Mouse (Mus musculus): ENCODE data around the gene Sdcbp2.
A peak's percentile ranks its signal among the peaks of the same experiment; 100 is the strongest.
"Not testable (repeated sequence)": the region's sequence is repeated elsewhere in the genome, so short reads cannot be mapped to it uniquely, and the experiment has no call there.

Sdcbp2 gene

DNA sequence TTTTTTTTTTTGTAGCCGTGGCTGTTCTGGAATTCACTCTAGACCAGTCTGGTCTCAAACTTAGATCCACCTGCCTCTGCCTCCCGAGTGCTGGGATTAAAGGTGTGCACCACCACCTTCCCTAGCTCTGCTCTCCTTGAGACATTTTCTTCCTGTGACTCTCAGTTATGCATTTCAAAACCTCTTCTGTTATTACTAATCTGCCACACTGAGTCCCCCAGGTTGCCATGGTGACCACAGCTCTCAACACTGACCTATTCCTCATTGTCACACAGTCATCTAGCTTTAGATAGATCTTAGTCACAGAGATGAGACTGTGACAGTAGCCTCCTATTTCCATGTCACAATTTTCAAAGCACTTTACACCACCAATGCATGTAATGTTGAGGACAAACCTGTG is 3.0 kb upstream of the Sdcbp2 start:
- no peak for DNase-seq (ENCODE audit: low spot score in 2 of 2)

DNA sequence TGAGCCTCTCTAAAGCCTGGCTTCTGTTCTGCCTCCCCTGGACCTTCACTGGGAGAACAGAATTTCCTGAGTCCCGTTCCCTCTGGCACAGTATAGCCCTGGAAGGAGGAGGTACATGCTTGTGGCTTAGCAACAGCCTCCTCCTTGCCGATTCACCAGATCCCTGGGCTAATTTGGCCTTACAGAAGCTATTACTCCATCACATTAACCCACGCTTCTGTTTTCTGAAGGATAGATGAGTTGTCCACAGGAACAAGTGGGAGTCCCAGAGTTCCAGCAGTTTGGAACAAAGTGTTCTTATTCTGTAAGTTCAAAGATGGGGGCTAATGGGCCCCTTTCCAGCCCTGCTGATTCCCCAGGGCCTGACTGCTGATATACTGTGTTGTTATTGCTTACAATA is 1.2 kb downstream of the Sdcbp2 start:
- DNase-seq (ENCODE audit: low spot score in 2 of 2), result no peak

DNA sequence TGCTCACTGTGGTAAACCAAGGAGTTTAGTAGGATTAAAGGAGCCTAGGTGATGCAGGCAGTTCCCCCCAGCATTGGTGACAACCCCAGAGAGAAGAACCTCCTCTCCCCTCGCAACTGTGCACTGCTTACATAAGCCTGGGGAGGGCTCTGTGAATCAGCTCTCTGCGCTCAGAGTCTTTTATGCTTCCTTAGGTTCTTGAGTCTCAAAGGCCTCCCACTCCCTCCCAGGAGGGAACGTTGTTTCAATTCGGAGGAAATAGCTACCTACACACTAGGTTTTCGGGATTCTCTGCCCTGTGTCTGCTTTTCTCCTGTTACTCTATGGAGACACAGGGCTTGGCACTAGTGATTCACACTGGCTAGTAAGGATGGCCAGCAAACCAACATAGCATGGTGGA is 2.2 kb downstream of the Sdcbp2 start:
- no peak for DNase-seq (ENCODE audit: low spot score in 2 of 2)

DNA sequence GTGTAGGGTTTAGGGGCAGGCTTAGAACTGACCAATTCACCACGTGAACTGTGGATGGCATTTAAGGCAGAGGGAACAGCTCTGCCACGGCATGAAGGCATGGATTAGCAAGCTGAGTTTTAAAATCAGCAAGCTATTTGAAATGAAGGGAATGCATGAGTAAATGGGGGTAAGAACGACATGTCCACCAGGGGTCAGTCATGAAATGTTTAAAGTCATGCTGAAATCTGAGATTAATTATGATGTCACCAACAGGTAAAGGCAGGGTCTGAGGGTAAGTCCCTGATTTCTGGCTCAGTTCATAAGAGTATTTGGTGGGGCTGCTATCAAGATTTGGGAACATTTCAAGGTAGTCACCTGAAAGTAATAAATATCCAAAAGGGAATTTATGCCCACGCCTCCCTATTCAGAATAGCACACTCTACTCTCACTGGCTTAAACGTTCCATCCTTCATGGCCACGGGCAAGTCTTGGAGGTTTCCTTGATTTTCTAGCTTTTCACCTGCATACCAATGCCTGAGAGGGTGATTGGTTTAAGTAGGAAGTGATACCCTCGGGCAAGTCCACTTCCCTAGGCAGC is 2.8 kb downstream of the Sdcbp2 start:
- peak in 1 of 2 experiments; percentile 16 for DNase-seq (ENCODE audit: low spot score in 2 of 2)

DNA sequence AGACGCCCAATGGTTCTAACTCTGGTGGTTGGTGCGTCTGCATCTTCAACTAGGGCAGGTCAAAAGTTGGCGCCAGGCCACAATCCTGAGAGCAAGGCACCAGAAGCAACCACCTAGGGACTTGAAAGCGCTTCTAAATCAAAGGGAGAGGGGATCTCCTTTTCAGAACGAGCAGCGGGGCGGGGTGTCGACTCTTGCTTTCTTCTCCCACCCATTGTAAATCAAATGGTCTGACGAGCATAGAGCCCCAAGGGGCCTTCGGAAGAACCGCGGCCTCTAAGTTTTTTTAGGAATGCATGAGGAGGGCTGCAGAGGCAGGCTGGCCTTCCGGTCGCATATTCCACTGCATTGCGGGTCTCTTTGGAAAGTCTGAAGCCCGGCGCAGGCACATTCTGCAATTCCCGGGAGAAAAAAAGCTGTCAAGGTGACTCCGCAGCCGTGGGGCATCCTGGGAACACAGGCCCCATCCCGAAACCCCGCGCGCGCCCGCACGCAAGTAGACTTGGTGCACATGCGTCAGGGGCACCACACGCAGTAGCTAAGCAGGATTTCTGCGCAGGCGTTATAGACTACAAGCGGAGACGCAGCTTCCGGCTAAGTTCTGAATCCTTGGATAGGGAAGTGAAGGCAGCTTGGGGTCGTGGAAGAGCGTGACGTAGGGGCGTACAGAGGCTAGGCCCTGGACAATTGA is 3.4 kb downstream of the Sdcbp2 start:
- DNase-seq (ENCODE audit: low spot score in 2 of 2), result peak in 1 of 2 experiments; percentile 19

DNA sequence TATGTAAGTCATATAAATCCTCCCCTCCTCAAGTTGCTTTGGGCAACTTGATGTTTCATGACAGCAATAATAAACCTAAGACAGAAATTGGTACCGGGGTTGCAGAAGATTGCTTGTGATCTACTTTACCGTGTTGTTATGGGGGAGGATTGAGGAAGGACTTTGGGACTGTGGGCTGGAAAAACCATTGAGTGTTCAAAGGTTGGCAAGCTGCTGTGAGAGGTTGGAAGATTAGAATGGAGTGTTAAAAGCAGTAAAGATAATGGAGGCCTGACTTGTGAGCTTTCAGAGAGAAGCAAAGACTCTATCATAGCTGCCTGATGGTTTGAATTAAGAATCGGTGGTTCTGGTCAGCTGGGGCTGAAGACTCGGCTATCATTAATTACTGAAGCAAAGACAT is 6.8 kb downstream of the Sdcbp2 start:
- DNase-seq (ENCODE audit: low spot score in 2 of 2), result no peak

DNA sequence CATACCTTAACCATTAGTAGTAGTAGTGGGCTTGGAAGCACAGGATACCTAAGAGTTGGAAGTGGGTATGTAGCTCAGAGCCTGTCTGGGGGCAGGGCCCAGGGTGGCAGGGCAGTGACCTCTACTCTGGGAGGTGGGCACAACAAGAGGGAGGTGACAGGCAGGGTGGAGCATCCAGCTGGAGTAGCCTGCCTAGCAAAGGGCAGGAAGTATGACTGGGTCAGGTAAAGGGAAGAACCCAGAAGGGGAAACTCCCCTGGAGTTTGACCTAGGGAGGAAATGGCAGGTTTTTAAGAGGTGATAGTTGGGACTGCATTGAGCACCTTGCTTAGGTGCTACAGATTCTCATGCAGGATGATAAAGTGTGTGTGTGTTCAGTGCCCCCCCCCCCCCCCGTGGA is 8.5 kb downstream of the Sdcbp2 start:
- DNase-seq (ENCODE audit: low spot score in 2 of 2), result no peak

DNA sequence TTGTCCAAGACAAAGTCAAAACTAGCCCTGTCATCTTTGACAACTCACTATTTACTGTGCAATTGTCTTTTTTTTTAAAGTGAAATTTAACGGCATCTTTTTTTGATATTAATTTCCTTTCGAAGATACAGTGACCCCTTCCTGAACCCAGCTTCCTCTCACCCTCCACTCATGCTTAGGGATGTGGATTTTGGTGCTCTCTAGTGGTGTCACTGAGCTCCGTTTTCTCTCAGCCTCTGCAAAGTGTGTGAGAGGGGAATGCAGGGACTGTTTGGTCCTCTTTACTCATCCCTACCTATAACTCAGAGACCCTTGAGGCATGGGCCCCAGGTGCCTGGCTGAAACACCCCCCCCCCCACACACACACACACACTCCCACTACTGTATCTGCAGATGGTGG is 13.5 kb downstream of the Sdcbp2 start:
- DNase-seq (ENCODE audit: low spot score in 2 of 2), result no peak

DNA sequence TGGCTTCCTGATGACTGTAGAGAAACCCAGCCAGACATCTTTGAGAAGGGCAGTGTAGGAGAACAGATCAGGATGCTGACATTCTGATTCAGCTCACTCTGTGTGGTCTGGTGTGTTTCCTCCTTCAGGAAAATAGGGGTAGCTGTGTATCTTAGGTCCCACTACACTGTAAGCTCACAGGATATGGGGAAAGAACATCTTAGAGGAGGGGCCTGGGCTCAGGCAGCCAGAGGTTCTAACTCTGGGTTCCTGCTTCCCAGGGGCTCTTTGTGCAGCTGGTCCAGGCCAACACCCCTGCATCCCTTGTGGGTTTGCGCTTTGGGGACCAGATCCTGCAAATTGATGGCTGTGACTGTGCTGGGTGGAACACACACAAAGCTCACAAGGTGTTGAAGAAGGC is 14.4 kb downstream of the Sdcbp2 start:
- DNase-seq (ENCODE audit: low spot score in 2 of 2), result no peak

DNA sequence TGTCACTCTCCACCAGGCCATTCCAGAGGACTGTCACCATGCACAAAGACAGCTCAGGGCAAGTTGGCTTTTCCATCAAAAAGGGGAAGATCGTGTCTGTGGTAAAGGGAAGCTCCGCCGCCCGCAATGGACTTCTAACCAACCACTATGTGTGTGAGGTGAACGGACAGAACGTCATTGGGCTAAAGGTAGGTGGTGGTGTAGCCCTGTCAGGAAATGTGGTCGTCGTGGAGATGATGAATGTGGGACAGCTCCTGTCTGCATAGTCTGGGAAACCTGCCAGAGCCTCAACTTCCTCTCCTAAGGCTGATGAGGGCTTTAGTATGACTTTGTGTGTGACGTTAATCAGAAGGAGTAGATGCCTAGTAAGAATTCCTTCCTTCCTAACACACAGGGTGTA is 14.9 kb downstream of the Sdcbp2 start:
- DNase-seq (ENCODE audit: low spot score in 2 of 2), result no peak

DNA sequence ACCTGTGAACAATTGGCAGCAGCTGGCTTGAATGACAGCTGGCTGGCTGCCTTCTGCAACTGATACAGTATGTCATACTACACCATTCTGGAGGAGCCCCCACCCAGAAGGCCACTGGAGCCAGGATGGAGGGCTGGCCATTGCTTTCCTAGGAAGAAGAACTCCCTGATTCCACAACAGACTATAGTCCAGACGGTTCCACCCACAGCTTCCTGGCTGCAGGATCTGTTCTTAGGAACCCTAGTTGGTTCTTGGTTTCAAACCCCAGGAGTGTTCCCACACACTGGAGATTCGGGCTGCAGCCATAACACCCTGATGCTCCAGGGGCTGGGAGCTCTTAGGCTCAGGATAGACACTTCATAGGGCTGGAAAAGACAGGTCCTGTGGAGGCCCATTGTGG is 25.6 kb downstream of the Sdcbp2 start:
- DNase-seq (ENCODE audit: low spot score in 2 of 2), result no peak

DNA sequence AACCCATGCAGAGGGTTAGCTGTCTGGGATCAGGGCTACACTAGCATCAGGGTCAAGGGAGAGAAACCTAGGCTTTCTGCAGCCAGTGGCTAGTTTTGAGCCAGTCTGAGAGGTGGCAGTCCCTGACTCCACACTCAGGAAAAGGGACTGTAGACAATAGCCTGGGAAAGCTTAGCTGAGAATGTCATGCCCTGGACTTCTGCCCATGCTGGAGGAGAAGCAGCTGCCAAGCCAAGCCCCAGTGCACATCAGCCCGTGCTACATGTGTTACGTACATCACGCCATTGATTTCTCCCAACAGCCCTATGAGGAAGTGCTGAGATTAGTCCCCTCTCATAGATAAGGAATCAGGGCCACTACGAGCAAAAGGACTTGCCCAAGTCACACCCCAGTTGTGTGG is 29.7 kb downstream of the Sdcbp2 start:
- no peak for DNase-seq (ENCODE audit: low spot score in 2 of 2)

DNA sequence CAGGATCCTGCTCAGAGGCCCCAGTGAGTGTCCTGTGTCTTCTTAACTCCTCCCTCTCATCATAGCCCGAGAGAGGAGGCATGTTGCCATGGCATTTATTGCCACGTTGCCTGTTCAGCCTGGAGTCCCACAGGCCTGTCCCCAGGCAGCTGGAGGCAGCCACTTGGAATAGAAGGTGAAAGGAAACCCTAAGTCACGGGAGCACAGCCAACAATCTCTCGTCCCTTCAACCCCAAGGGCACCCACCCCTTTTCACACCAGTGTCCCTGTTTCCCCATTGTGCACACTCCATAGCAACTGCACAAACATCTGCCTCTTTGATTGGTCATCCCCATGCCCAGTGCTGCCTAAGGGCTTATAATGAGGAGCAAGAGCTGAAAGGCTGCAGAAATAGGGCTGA is 31.2 kb downstream of the Sdcbp2 start:
- DNase-seq (ENCODE audit: low spot score in 2 of 2), result no peak

DNA sequence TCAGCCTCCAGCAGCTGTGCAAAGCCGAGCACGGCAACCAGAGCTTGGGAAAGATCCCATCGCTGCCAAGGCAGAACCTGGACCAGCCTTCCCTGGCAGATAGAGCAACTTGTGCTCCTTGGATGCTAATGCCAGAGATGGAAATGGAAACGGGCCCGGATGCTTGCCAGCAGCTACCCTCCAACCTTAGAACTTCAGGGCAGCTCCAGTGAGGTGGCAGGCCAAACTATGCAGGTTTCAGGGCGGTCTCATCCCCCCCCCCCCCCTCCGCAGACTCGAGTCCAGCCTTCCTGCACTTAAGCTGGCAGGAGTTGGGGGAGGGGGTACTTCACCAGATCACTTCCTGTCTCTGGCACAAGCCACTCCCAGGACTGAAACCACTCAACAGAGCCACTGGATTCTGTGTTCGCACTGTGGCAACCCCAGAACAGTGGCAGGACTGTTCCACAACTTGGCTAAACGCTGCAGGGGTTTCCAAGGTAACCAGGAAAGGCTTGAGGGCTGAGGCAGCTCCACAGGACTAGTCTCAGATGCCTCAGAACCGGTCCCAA is 33.1 kb downstream of the Sdcbp2 start:
- no peak for DNase-seq (ENCODE audit: low spot score in 2 of 2)

DNA sequence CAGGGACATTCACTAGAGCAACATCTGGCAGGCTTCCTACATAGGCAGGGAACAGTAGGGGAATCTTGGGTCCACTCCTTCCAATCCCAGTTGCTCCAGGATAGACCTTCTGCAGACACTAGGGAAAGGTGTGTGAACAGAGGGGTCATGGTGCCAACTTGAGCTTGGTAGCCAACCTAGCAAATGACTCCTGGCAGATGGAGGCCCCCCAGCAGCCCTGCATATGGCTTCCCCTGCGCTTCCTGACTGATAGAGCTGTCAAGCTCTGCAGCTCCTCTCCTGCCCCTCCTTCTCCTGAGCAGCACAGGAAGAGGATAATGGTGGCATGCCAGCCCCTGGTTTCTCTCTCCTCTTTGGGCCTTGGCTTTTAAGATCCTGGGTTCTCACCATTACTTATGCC is 36.0 kb downstream of the Sdcbp2 start:
- no peak for DNase-seq (ENCODE audit: low spot score in 2 of 2)

DNA sequence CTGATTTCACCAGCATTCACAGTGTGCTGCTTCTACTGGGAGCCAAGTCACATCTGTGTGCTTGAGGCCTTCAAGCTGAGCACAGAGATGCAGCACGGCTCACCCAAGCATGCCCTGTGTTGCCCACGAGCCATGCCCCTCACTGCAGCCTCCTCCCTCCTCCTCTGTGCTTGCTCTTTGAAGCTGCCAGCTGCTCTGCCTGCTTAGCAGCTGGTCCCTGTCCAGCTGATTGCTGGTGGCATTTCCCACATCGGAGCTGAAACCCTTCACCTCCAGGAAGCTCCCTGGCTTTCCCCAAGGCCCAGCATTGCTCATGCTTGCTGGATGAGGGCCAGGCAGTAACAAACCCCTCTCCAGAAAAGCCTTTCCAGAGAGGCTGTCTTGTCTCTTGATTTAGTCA is 37.6 kb downstream of the Sdcbp2 start:
- no peak for DNase-seq (ENCODE audit: low spot score in 2 of 2)

DNA sequence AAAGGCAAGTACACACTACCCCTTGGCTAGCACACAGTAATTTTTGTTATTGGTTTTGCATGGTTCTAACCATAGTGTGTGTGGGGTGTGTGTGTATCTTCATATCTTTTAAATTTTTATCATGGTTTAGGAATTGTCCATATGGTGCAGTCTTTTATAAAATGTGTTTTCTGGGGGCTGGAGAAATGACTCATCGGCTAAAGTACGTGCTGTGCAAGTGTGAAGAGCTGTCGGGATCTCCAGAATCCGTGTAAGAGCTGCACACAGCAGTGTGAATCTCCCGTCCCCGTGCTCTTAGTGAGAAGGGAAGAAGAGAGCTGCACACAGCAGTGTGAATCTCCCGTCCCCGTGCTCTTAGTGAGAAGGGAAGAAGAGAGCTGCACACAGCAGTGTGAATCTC is 43.4 kb downstream of the Sdcbp2 start:
- not testable (repeated sequence) for DNase-seq (ENCODE audit: low spot score in 2 of 2)

DNA sequence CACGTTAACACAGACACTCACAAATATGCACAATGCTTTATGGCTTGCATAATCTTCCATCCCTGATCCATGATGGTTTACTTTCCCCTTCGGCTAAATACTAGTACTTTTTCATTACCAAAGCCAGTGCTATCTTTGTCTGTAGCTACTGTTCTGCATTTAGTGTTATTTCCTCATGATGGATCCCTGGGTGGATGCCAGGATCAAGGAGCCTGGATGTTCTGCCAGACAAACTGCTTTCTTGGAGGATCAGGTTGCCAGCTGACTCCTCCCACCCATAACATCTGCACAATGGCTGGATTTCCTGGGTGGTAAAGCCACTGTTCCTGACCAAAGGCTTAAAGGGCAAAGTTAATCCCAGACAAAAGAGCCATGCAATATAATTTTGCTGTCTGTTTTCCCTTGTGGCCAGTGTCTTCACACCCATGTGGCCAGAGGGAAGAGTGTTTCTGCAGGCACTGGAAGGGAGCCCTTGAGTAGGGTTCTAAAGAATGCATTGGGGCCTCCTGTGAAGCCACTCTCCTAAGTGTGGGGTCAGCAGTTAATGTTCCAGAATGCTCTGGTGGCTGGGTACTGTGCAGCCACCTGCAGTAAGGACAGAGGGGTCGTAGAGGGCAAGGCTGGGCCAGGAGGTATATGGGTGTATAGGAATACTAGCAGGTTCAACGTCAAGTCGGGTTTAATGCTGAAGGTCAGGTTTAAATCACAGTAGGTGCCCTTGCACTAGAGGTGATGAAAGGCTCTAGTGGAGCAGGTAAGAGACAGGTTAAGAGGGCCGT is 44.3 kb downstream of the Sdcbp2 start:
- no peak for DNase-seq (ENCODE audit: low spot score in 2 of 2)

DNA sequence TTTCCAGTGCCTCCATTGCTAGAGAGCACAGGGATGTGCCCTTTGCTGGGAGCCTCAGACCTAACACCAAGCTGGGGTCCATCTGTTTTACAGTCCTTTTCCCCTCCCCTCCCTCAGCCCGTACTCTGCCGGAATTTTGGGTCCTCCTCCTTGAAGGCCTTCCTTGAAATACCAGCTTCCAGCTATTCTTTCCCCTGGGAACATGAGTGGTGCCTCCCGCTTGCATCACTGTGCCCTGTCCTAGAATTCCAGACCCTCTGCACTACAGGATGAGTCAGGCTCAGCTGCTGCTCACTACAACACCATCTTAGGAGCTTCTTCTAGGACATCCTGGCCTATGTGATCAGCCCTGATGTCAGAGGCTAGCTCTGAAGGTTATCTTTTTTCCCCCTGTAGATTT is 51.4 kb downstream of the Sdcbp2 start:
- DNase-seq (ENCODE audit: low spot score in 2 of 2), result no peak

DNA sequence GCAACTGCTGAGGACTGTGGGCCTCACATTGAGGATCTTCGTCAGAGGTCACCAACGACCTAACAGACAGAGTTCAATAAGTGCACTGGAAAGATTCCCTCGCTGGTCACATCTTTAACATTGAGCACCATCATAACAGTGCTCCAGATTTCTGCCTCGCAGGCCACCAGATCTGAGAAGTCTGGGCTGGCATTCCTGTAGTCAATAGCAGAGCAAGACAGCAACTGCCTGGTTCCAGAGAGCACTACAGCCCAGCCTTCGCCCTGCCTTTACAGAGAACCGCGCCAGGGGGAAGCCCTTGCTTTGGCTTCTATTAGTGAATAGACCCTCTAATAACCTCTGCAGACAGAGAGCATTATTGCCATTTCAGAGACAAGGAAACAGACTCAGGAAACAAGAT is 53.9 kb downstream of the Sdcbp2 start:
- no peak for DNase-seq (ENCODE audit: low spot score in 2 of 2)

DNA sequence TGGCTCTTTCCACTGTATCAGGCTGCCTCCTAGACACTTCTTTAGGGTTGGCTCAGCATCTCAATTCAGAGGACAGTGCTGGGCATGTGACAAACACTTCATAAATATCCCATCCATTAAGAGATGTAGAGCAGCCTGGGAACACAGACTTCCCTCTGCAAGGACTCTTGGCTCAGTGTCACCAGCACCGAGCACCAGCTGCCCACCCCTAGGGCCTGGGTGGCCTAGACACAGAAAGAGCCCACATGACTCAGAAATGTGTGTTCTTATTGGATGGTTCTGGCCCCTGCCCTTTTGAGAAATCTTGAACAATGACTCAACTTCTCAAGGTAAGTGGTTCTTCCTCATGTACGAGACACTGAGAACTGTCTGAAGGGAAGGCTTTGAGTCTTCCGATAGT is 55.6 kb downstream of the Sdcbp2 start:
- no peak for DNase-seq (ENCODE audit: low spot score in 2 of 2)

DNA sequence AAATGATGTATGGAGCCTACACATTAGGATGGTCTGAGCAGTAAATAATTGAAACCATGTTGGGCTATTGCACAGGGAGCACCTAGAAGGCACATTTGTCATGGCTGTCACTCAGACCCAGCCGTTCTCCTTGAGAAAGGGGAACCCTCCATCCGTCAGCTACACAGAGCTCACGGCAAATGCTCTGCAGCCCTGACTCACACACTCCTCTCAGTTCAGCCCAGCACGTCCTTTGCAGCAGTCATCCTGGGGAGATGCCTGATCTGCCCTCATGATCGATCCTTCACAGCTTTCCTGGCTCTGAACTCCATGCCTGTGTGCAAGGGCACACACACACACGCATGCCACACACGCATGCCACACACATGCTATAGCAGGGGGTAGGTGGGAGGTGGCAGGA is 56.9 kb downstream of the Sdcbp2 start:
- no peak for DNase-seq (ENCODE audit: low spot score in 2 of 2)
